Mouse (Mus musculus) olfactory bulb, adult 2 months (tissue): ENCODE measurements at regions not wholly inside any gene's neighbourhood (a gene's known extent, or its start where the extent isn't known, plus 50 kb on each side); places are given as distances from the start of the nearest gene placed in this dataset.

Experiments
- CTCF ChIP-seq: fragments of 200-500 bp; IDR thresholded peaks from 2 replicates; pipeline ENCODE4 v1.5.1; 2012; ENCODE audit warnings: low read depth, mild to moderate bottlenecking, low read length, moderate library complexity; ENCODE audit not compliant: insufficient read depth
- POLR2A ChIP-seq: fragments of 200-500 bp; IDR thresholded peaks from 2 replicates; pipeline ENCODE4 v1.6.1; 2012; ENCODE audit warnings: mild to moderate bottlenecking, low read depth, low read length, moderate library complexity; ENCODE audit not compliant: insufficient read depth

DNA sequence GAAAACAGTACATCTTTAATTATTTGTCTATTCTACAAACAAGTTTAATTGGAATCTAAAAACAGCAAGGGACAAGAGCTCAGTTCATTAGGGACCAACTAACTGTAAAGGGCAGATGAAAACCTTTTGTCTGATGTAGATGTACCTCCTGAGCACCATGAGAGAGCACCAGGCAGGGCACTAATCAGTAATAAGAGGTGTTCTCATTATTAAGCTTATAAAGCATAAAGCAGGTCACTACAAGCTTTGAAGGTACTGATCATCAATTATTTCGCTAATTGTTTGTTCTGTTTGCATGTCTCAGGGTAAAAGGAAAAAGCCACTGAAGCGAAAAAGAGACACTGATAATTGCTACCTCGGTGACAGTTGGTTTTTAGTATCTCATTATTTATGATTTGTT, 202.7 kb upstream of the Prkd1 start:
- TF ChIP-seq POLR2A = no peak
- TF ChIP-seq CTCF = no peak
